Mouse (Mus musculus) neural tube, embryonic 15.5 days (tissue): ENCODE measurements around the gene Ggct. TPM values are rescaled to one million over a fixed set of nuclear protein-coding genes. Genes with fewer than 3 reads are reported as not detected.

Experiments used
- ATAC-seq: fragments of 200-750 bp; cut with Nextera tagmentation; 2 replicates; pipeline ENCODE4 v1.8.0; 2017; ENCODE audit warnings: mild to moderate bottlenecking, moderate TSS enrichment, moderate library complexity; ENCODE audit not compliant: low FRiP score
- H3K27ac ChIP-seq: fragments of 300-500 bp; sonication (generic); replicated peaks from 2 replicates; pipeline ENCODE4 v1.5.1; 2015; ENCODE audit warnings: mild to moderate bottlenecking, inconsistent platforms
- H3K27me3 ChIP-seq: fragments of 300-500 bp; sonication (generic); replicated peaks from 2 replicates; pipeline ENCODE4 v1.6.1; 2015; ENCODE audit warnings: inconsistent platforms
- H3K36me3 ChIP-seq: fragments of 300-500 bp; sonication (generic); 2 replicates; pipeline ENCODE4 v1.6.1; 2015; ENCODE audit warnings: inconsistent platforms
- H3K4me1 ChIP-seq: fragments of 300-500 bp; sonication (generic); 2 replicates; pipeline ENCODE4 v1.6.1; 2015; ENCODE audit warnings: inconsistent platforms
- H3K4me2 ChIP-seq: fragments of 300-500 bp; sonication (generic); 2 replicates; pipeline ENCODE4 v1.6.1; 2015; ENCODE audit warnings: inconsistent platforms, mild to moderate bottlenecking, moderate library complexity
- H3K4me3 ChIP-seq: fragments of 300-500 bp; sonication (generic); replicated peaks from 2 replicates; pipeline ENCODE4 v1.5.1; 2015; ENCODE audit warnings: mild to moderate bottlenecking, inconsistent platforms
- H3K9ac ChIP-seq: fragments of 300-500 bp; sonication (generic); replicated peaks from 2 replicates; pipeline ENCODE4 v1.6.1; 2015; ENCODE audit warnings: mild to moderate bottlenecking, inconsistent platforms
- H3K9me3 ChIP-seq: fragments of 300-500 bp; sonication (generic); replicated peaks from 2 replicates; pipeline ENCODE4 v1.6.1; 2016; ENCODE audit warnings: inconsistent platforms
- WGBS: fragments of 180-500 bp; shearing (Covaris S2); methylation state at CpG from one replicate; pipeline ENCODE4 v1.1.7; 2015; ENCODE audit warnings: mixed read lengths; 5-methylcytosine and 5-hydroxymethylcytosine counted together
- polyA plus RNA-seq: library from polyadenylated mRNA; unstranded; fragments of >200 nt; fragmentation: Nextera tagmentation; extraction: Ambion mirVana; gene quantifications from 2 replicates; pipeline ENCODE4 v1.2.1, GENCODE M21; 2015

Gene Ggct
- polyA plus RNA-seq, 1 experiment from 2014 or later = 17.6 TPM

GRCm38 (mm10) chr6:55016236-55016635 is 23.5 kb upstream of the Ggct start:
- 24% methylated on average over 5 of the region's 5 CpGs for WGBS
- no peak overlapping the region for H3K27ac ChIP-seq
- peaks cover 5% of the 10 kb centered on the region for H3K27me3 ChIP-seq
- H3K4me3 ChIP-seq = no peak overlapping the region
- no peak overlapping the region for H3K9ac ChIP-seq
- peak overlapping the region; percentile 20; the same call in 1 of the 2 replicates for H3K4me2 ChIP-seq
- H3K9me3 ChIP-seq = no peaks in the 10 kb centered on the region
- H3K4me1 ChIP-seq = peaks cover 15% of the 10 kb centered on the region
- H3K36me3 ChIP-seq = no peaks in the 10 kb centered on the region
- ATAC-seq = peak; percentile 69

DNA sequence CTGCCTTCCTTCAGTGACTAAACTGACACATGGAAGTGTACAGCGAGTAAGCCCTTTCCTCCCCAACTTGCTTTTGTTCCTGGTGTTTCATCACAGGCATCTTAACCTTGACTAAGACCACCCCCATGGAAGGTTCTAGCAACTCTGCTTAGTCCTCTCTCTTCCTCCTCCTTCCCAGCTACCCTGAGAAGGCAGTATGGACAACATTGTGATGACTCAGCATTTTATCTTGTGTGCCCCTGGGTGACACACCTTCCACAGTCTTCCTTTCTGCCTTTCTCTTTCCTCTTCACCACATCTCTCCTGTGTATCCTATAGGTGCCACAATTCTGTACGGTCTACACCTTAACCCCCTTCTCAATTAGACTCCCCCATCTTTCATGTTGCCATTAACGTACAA is 21.4 kb upstream of the Ggct start:
- H3K36me3 ChIP-seq = no peaks in the 10 kb centered on the region
- no peak overlapping the region for H3K4me2 ChIP-seq
- no peak overlapping the region for H3K9ac ChIP-seq
- H3K4me3 ChIP-seq = no peak overlapping the region
- H3K27me3 ChIP-seq = peaks cover 4% of the 10 kb centered on the region
- no peak for ATAC-seq
- H3K9me3 ChIP-seq = no peaks in the 10 kb centered on the region
- no peak overlapping the region for H3K27ac ChIP-seq
- H3K4me1 ChIP-seq = peaks cover 21% of the 10 kb centered on the region
- 95% methylated on average over 3 of the region's 3 CpGs for WGBS

- H3K4me3 ChIP-seq = no peak overlapping the region
- no peaks in the 10 kb centered on the region for H3K27me3 ChIP-seq
- H3K9me3 ChIP-seq = no peaks in the 10 kb centered on the region
- no peaks in the 10 kb centered on the region for H3K36me3 ChIP-seq
- H3K9ac ChIP-seq = no peak overlapping the region
- WGBS = 87% methylated on average over 7 of the region's 7 CpGs
- no peak for ATAC-seq
- H3K4me2 ChIP-seq = no peak overlapping the region
- no peak overlapping the region for H3K27ac ChIP-seq
- peaks cover 21% of the 10 kb centered on the region for H3K4me1 ChIP-seq
Observed at GRCm38 (mm10) chr6:55012516-55012915, 19.8 kb upstream of the Ggct start.

GRCm38 (mm10) chr6:55010330-55011091 is 17.8 kb upstream of the Ggct start:
- H3K36me3 ChIP-seq = no peaks in the 10 kb centered on the region
- no peak overlapping the region for H3K4me3 ChIP-seq
- 59% methylated on average over 4 of the region's 4 CpGs for WGBS
- H3K9ac ChIP-seq = no peak overlapping the region
- no peak for ATAC-seq
- H3K27ac ChIP-seq = 0 out of 2 replicates have a peak overlapping the region, but pooled peaks have one; percentile 28
- H3K27me3 ChIP-seq = no peaks in the 10 kb centered on the region
- peak overlapping the region; percentile 49 for H3K4me2 ChIP-seq
- H3K4me1 ChIP-seq = peaks cover 6% of the 10 kb centered on the region; the same call in 1 of the 2 replicates
- H3K9me3 ChIP-seq = no peaks in the 10 kb centered on the region

- Histone ChIP-seq H3K4me2 (peak overlapping the region; percentile 49), H3K27me3 (no peaks in the 10 kb centered on the region), H3K9ac (no peak overlapping the region), H3K9me3 (no peaks in the 10 kb centered on the region), H3K36me3 (no peaks in the 10 kb centered on the region), H3K4me3 (no peak overlapping the region; the same call in 1 of the 2 replicates), H3K27ac (peak overlapping the region; percentile 75), H3K4me1 (peaks cover 6% of the 10 kb centered on the region; the same call in 1 of the 2 replicates)
- WGBS = 14% methylated on average over 16 of the region's 16 CpGs
- peak; percentile 61; the same call in 1 of the 2 replicates for ATAC-seq
Observed at GRCm38 (mm10) chr6:55009391-55010230, 16.9 kb upstream of the Ggct start.

GRCm38 (mm10) chr6:55008401-55008800 is 15.7 kb upstream of the Ggct start:
- Histone ChIP-seq H3K9ac (no peak overlapping the region), H3K27me3 (no peaks in the 10 kb centered on the region), H3K36me3 (no peaks in the 10 kb centered on the region), H3K4me3 (no peak overlapping the region), H3K4me2 (no peak overlapping the region), H3K9me3 (no peaks in the 10 kb centered on the region), H3K27ac (no peak overlapping the region), H3K4me1 (peaks cover 6% of the 10 kb centered on the region; the same call in 1 of the 2 replicates)
- ATAC-seq = no peak
- 95% methylated on average over 8 of the region's 8 CpGs for whole genome bisulfite sequencing

GRCm38 (mm10) chr6:55003559-55003958 is 10.8 kb upstream of the Ggct start:
- no peak for ATAC-seq
- Histone ChIP-seq H3K27ac (no peak overlapping the region), H3K27me3 (no peaks in the 10 kb centered on the region), H3K9me3 (no peaks in the 10 kb centered on the region), H3K4me2 (no peak overlapping the region), H3K4me1 (no peaks in the 10 kb centered on the region), H3K9ac (no peak overlapping the region), H3K4me3 (no peak overlapping the region), H3K36me3 (no peaks in the 10 kb centered on the region)
- WGBS = 81% methylated on average over 4 of the region's 4 CpGs

DNA sequence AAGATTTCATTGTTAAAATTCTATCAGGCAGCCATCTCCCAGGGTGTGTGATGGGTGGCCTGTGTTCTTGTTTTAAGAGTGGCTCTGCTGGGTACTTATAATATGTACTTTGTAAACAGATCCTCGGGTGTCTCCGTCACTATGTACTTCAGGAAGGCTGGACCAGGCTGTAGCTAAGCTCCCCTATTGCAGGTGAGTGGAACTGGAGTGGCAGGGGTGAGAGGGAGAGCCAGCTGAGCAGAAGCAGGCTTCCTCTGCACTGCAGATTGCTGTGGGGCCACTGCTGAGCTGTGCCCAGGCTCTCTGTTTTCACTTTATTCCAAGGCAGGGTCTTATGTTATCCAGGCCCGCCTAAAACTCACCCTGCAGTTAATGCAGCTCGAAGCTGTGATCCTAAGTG is 9.7 kb upstream of the Ggct start:
- Histone ChIP-seq H3K36me3 (no peaks in the 10 kb centered on the region), H3K9ac (no peak overlapping the region), H3K4me2 (no peak overlapping the region), H3K9me3 (no peaks in the 10 kb centered on the region), H3K27ac (no peak overlapping the region), H3K4me3 (no peak overlapping the region), H3K27me3 (no peaks in the 10 kb centered on the region), H3K4me1 (no peaks in the 10 kb centered on the region)
- 79% methylated on average over 4 of the region's 4 CpGs for WGBS
- ATAC-seq = no peak

- no peak overlapping the region for H3K4me2 ChIP-seq
- no peaks in the 10 kb centered on the region for H3K4me1 ChIP-seq
- no peaks in the 10 kb centered on the region for H3K9me3 ChIP-seq
- no peaks in the 10 kb centered on the region for H3K27me3 ChIP-seq
- H3K27ac ChIP-seq = no peak overlapping the region
- ATAC-seq = no peak
- H3K36me3 ChIP-seq = no peaks in the 10 kb centered on the region
- no peak overlapping the region for H3K4me3 ChIP-seq
- 80% methylated on average over 4 of the region's 4 CpGs for WGBS
- no peak overlapping the region for H3K9ac ChIP-seq
Observed at GRCm38 (mm10) chr6:55001320-55001719, 8.6 kb upstream of the Ggct start.

- whole genome bisulfite sequencing = 88% methylated on average over 6 of the region's 6 CpGs
Observed at GRCm38 (mm10) chr6:54997726-54998125, 5.0 kb upstream of the Ggct start.

GRCm38 (mm10) chr6:54996361-54996760 is 3.6 kb upstream of the Ggct start:
- no peak overlapping the region for H3K4me2 ChIP-seq
- no peak overlapping the region for H3K27ac ChIP-seq
- H3K36me3 ChIP-seq = no peaks in the 10 kb centered on the region
- no peak for ATAC-seq
- 0 out of 2 replicates have a peak, but pooled peaks cover under 1% of the 10 kb centered on the region for H3K27me3 ChIP-seq
- no peaks in the 10 kb centered on the region for H3K9me3 ChIP-seq
- no peak overlapping the region for H3K4me3 ChIP-seq
- no peak overlapping the region for H3K9ac ChIP-seq
- H3K4me1 ChIP-seq = peaks cover 13% of the 10 kb centered on the region
- WGBS = 97% methylated on average over 3 of the region's 3 CpGs

More at GRCm38 (mm10) chr6:54997726-54998125, 5.0 kb upstream of the Ggct start:
- no peak overlapping the region for H3K9ac ChIP-seq
- 0 out of 2 replicates have a peak, but pooled peaks cover 4% of the 10 kb centered on the region for H3K4me1 ChIP-seq
- H3K4me2 ChIP-seq = no peak overlapping the region
- no peaks in the 10 kb centered on the region for H3K36me3 ChIP-seq
- H3K4me3 ChIP-seq = no peak overlapping the region
- no peaks in the 10 kb centered on the region for H3K9me3 ChIP-seq
- no peak overlapping the region for H3K27ac ChIP-seq
- no peaks in the 10 kb centered on the region for H3K27me3 ChIP-seq
- no peak for ATAC-seq
